Mouse (Mus musculus) midbrain, embryonic 10.5 days (tissue): Measurements from ENCODE around the gene Gpr137c. TPM values are rescaled to one million over a fixed set of nuclear protein-coding genes. Genes with fewer than 3 reads are reported as not detected.
A peak's percentile ranks its signal among the peaks of the same experiment; 100 is the strongest.

Source experiments
- DNase-seq: peaks from one replicate; pipeline ENCODE4 v3.0.0-alpha.2; 2017; ENCODE audit warnings: low spot score
- H3K27ac ChIP-seq: fragments of 300-500 bp; sonication (generic); replicated peaks from 2 replicates; pipeline ENCODE4 v1.5.1; 2016; ENCODE audit warnings: mild to moderate bottlenecking
- H3K27me3 ChIP-seq: fragments of 300-500 bp; sonication (generic); 2 replicates; pipeline ENCODE4 v1.6.1; 2016; ENCODE audit warnings: low read depth, mild to moderate bottlenecking; ENCODE audit not compliant: poor library complexity, severe bottlenecking
- H3K36me3 ChIP-seq: fragments of 300-500 bp; sonication (generic); 2 replicates; pipeline ENCODE4 v1.6.1; 2016; ENCODE audit warnings: mild to moderate bottlenecking, moderate library complexity
- H3K4me1 ChIP-seq: fragments of 300-500 bp; sonication (generic); 2 replicates; pipeline ENCODE4 v1.6.1; 2016
- H3K4me3 ChIP-seq: fragments of 300-500 bp; sonication (generic); 2 replicates; pipeline ENCODE4 v1.5.1; 2016; ENCODE audit warnings: mild to moderate bottlenecking, moderate library complexity
- H3K9me3 ChIP-seq: fragments of 300-500 bp; sonication (generic); replicated peaks from 2 replicates; pipeline ENCODE4 v1.6.1; 2016; ENCODE audit warnings: mild to moderate bottlenecking
- WGBS: fragments of 180-500 bp; shearing (Covaris S2); methylation state at CpG from one replicate; pipeline ENCODE4 v1.1.7; 2016; 5-methylcytosine and 5-hydroxymethylcytosine counted together
- polyA plus RNA-seq: library from polyadenylated mRNA; unstranded; fragments of >200 nt; fragmentation: Nextera tagmentation; extraction: Ambion mirVana; gene quantifications from 2 replicates; pipeline ENCODE4 v1.2.1, GENCODE M21; 2016

Gene Gpr137c
- polyA plus RNA-seq, 1 experiment from 2014 or later: 4.1 TPM

GRCm38 (mm10) chr14:45325471-45325870 lies 106.0 kb downstream of the Gpr137c start:
- no peaks in the 10 kb centered on the region for H3K9me3 ChIP-seq
- H3K27ac ChIP-seq: no peak overlapping the region
- H3K27me3 ChIP-seq: 0 out of 2 replicates have a peak, but pooled peaks cover under 1% of the 10 kb centered on the region
- no peaks in the 10 kb centered on the region for H3K4me1 ChIP-seq
- no peaks in the 10 kb centered on the region for H3K36me3 ChIP-seq
- H3K4me3 ChIP-seq: no peak overlapping the region
- no peak for DNase-seq

GRCm38 (mm10) chr14:45328072-45328713 lies 108.7 kb downstream of the Gpr137c start:
- Histone ChIP-seq H3K36me3 (peaks cover 23% of the 10 kb centered on the region), H3K4me3 (no peak overlapping the region), H3K27ac (no peak overlapping the region), H3K27me3 (no peaks in the 10 kb centered on the region), H3K4me1 (peaks cover 11% of the 10 kb centered on the region), H3K9me3 (no peaks in the 10 kb centered on the region)
- no peak for DNase-seq
- 89% methylated on average over 4 of the region's 4 CpGs for WGBS

DNA sequence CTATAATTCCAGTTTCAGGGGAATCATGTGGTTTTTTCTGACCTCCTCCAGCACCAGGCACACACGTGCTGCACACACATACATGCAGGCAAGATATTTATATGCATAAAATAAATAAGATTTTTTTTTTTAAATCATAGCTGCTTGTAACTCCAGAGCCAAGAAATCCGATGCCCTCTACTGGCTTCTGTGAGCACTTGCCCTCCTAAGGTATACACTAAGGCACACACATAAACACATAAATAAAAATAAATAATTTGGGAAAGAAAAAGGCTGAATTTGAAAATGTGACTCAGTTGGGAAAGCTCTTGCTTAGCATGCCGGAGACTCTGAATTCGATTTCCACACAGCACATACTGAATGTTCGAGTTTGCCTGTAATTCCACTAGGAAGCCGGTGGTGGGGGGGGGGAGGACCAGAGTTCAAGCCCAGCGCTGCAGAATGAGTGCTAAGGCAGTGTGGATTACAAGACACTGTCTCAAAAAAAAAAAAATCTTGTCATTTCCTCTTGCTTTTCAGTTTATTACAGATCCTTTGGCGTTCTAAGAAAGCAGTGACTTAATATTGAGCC lies 109.6 kb downstream of the Gpr137c start:
- 15% methylated on average over 8 of the region's 8 CpGs for WGBS
- Histone ChIP-seq H3K36me3 (peaks cover 32% of the 10 kb centered on the region), H3K4me1 (peaks cover 11% of the 10 kb centered on the region), H3K27me3 (no peaks in the 10 kb centered on the region), H3K9me3 (no peaks in the 10 kb centered on the region), H3K27ac (peak overlapping the region; percentile 97), H3K4me3 (peak overlapping the region; percentile 74)
- no peak for DNase-seq

DNA sequence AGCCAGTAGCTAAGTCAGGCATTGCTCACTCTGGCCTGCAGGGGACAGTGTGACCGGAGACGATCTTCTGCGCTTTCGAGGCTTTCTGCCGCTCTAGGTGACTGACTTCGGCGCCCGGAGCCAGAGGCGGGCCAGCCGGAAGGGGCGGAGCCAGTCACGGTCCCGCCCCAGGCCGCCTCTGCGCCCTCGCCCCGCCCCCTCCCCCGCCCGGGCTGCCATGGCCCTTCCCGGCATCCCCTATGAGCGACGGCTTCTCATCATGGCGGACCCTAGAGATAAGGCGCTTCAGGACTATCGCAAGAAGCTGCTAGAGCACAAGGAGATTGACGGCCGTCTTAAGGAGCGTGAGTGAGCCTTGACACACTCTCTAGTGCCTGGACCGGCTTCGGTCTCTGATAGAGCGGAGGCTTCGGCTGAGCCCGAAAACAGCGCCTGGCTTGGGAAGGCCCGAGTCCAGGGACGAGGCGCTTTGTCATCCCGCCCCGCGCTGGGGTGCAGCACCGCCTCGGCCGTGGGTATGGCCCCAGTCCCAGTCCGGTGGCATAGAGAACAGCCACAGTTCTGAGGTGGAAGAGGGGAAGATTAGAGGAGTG lies 110.2 kb downstream of the Gpr137c start, which contains the start of gene Psmc6:
Gene Psmc6 (plus strand): TSS at position 200 of the 593 bp plus-strand sequence.
- H3K4me3 ChIP-seq: peak within 1 kb of the TSS; percentile 74
- H3K27ac ChIP-seq: peak within 1 kb of the TSS; percentile 97
- H3K4me1 ChIP-seq: peaks cover 11% of the 10 kb centered on the region
- no peaks in the 10 kb centered on the region for H3K27me3 ChIP-seq
- DNase-seq: peak; percentile 94
- under 1% methylated on average over 44 of the region's 44 CpGs for WGBS
- H3K36me3 ChIP-seq: peaks cover 38% of the 10 kb centered on the region
- H3K9me3 ChIP-seq: no peaks in the 10 kb centered on the region

Other genes with a start within 250 kb of the Gpr137c start
- not detected in 2 replicates for gene Ptger2, start 231.5 kb upstream of the Gpr137c start, polyA plus RNA-seq
- gene Txndc16, start 611 bp downstream of the Gpr137c start, polyA plus RNA-seq: 15.8 and 17.3 TPM in 2 replicates
- 37.7 and 39.2 TPM in 2 replicates for gene Ero1l, start 99.1 kb downstream of the Gpr137c start, polyA plus RNA-seq
- 205 and 210 TPM in 2 replicates for gene Psmc6, start 110.1 kb downstream of the Gpr137c start, polyA plus RNA-seq
- 39.3 and 40.0 TPM in 2 replicates for gene Styx, start 131.4 kb downstream of the Gpr137c start, polyA plus RNA-seq
- gene Gnpnat1, start 185.2 kb downstream of the Gpr137c start, polyA plus RNA-seq: 37.8 and 42.4 TPM in 2 replicates